Mouse (Mus musculus) small intestine, adult 2 months (tissue): Measurements from ENCODE around the gene Ccnt2.

ENCODE experiments used
- CTCF ChIP-seq: fragments of 200-500 bp; IDR thresholded peaks from 2 replicates; pipeline ENCODE4 v1.5.1; 2012; ENCODE audit warnings: low read depth, mild to moderate bottlenecking, control low read depth, inconsistent platforms, low read length, moderate library complexity, mixed read lengths; ENCODE audit not compliant: insufficient replicate concordance, insufficient read length; ENCODE audit errors: extremely low read depth
- POLR2A ChIP-seq: fragments of 200-500 bp; IDR thresholded peaks from 2 replicates; pipeline ENCODE4 v1.6.1; 2012; ENCODE audit warnings: low read depth, mild to moderate bottlenecking, control low read depth, inconsistent platforms, low read length, moderate library complexity

GRCm38 (mm10) chr1:127783862-127784261 lies 9.9 kb downstream of the Ccnt2 start:
- TF ChIP-seq CTCF (no peak), POLR2A (no peak)
